Mouse (Mus musculus) erythroblast, embryonic 14.5 days (primary cell): ENCODE measurements around the gene Bcor. TPM values are rescaled to one million over a fixed set of nuclear protein-coding genes. Genes with fewer than 3 reads are reported as not detected.
A peak's percentile ranks its signal among the peaks of the same experiment; 100 is the strongest.

ENCODE experiments used
- H3K27me3 ChIP-seq: 2 replicates; pipeline ENCODE4 v1.6.1; 2012; ENCODE audit warnings: inconsistent platforms; ENCODE audit not compliant: control insufficient read depth
- H3K36me3 ChIP-seq: 2 replicates; pipeline ENCODE4 v1.6.1; 2012; ENCODE audit warnings: mild to moderate bottlenecking, inconsistent platforms; ENCODE audit not compliant: control insufficient read depth
- H3K4me1 ChIP-seq: 2 replicates; pipeline ENCODE4 v1.6.1; 2012; ENCODE audit warnings: inconsistent platforms; ENCODE audit not compliant: control insufficient read depth
- H3K4me3 ChIP-seq: replicated peaks from 2 replicates; pipeline ENCODE3; 2012; ENCODE audit warnings: moderate library complexity, mild to moderate bottlenecking, inconsistent platforms
- H3K9me3 ChIP-seq: 2 replicates; pipeline ENCODE4 v1.6.1; 2012; ENCODE audit warnings: low read length, inconsistent platforms, mixed read lengths; ENCODE audit not compliant: control insufficient read depth
- GATA1 ChIP-seq: IDR thresholded peaks from 2 replicates; pipeline ENCODE4 v1.6.1; 2012; ENCODE audit warnings: low read length, inconsistent platforms, mixed read lengths
- TAL1 ChIP-seq: IDR thresholded peaks from 3 replicates; pipeline ENCODE4 v1.6.1; 2012; ENCODE audit warnings: low read length, inconsistent platforms, mixed read lengths
- polyA plus RNA-seq: library from polyadenylated mRNA; stranded (reverse); fragments of >175 nt; gene quantifications from 2 replicates; pipeline ENCODE4 v1.2.3, GENCODE M21; 2012

The Bcor gene
- polyA plus RNA-seq, 1 experiment = 0.66 TPM

DNA sequence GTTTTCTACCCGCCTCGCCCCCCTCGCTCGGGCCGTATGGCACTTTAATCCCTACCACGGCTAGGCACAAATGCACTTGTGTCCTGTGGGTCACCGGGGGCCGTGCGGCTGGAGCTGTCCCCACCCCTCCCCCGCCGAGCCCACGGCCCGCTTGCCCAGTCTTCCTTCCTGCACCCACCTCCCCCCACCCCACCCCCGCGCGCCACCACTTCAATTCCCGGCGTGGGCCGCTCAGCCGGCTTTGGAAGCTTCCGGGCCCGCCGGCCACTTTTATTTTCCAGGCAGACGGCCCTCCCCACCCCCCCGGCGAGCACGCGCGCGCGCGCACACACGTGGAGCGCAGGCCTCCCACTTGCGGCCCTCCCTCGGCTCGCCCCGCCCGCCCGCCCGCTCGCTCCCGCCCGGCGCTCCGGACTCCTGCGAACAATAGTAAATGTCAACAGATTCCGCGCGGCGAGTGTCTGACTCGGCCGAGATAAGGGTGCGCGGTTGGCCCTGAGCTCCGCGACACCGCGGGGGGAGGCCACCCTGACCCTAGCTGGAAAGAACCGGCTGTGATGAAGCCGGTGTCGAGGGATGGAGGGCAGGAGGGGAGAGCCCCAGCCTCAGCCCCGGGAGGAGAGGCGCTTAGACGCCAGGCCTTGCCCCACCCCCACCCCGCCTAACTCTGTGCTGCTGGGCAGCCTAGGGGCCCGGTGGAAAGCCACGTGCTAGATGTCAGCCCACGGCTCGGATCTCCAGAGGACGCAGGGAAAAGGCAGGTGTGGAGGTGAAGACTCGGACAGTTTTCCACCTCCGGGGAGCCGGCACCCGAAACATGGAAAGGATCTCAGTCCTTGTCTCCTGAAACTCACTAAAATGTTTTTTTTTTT, 153.0 kb downstream of the Bcor start:
- Histone ChIP-seq H3K27me3 (peaks cover 31% of the 10 kb centered on the region), H3K4me1 (peaks cover 60% of the 10 kb centered on the region), H3K4me3 (peak overlapping the region; percentile 71), H3K9me3 (no peaks in the 10 kb centered on the region), H3K36me3 (no peaks in the 10 kb centered on the region)
- TF ChIP-seq GATA1 = no peak
- TF ChIP-seq TAL1 = no peak

DNA sequence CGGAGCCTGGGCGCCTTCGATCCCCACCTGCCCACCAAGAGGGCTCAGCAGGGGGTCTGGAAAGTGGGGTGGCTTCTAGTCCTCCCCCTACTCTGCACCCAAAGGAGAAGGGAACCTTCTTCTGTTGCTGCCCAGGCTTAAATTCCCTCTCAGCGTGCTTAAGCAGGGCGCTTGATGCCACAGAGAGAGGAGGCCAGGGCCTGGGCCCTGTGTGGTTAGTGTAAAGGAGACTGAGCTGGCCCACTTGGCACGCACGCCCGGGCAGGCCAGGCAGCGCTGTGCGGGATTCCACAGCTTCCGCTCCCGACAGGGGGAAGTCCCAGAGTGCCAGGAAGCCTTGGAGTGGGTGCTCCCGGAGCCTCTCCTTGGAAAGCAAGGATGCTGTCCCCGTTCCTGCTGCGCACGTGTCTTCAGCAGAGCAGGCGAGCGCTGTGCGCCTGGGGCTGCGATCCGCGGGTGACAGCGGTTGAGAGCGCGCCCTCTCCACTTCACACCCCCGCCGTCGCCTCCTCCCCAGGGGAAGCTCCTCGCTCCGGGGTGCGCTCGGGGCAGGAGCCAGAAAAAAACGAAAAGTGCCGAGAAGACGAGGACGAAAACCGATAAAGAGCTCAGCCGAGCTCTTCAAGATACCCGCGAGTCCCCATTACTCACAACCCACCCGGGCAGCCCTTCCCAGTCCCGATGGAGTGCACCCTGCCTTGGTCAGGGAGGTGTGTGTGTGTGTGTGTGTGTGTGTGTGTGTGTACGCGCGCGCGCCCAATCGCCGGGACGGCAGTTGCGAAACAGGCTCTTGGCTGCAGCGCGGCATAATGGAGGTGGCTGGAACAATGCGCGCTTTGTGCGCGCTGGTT, 153.9 kb downstream of the Bcor start:
- peaks cover 34% of the 10 kb centered on the region for H3K27me3 ChIP-seq
- peaks cover 69% of the 10 kb centered on the region for H3K4me1 ChIP-seq
- peak overlapping the region; percentile 71 for H3K4me3 ChIP-seq
- H3K36me3 ChIP-seq = no peaks in the 10 kb centered on the region
- no peak for TF ChIP-seq TAL1
- TF ChIP-seq GATA1 = no peak
- H3K9me3 ChIP-seq = no peaks in the 10 kb centered on the region

DNA sequence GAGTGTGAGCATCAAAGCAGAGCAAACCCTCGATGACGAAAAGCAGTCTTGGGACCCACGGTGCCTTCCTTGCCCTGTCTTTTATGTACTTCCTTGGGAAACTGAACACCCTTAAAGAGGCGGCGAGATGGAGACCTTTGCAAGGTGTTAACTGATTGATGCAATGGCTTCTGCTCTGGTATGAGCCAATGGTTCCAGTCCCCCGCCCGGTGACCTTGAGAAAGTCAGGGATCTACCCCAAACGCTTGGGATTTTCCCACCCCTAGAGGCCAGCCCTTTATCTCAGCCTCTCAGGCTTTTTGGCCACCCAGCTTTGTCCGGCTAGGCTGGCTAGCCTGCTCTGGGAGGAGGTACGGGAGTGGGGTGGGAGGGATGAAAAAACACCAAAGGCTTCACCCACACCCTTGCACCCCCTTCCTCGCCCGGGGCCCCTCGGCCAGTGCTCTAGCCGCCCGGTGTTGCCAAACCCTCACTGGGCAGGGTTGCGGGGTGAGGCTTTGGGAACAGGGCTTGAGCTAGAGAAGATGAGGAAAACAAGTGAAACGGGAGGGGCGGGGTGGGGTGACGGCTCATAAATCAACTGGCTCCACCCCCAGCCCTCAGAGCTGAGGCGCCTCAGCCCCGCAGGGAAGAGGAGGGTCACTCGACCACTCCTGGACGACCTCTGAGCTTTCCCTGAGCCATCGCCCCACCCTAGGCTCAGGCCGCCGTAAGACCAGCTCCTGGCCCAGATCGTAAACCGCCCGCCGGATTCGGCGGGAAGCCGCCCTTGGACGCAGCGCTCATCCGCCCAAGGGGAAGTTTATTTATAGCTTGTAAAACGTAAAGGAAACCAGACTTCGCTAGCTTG, 154.7 kb downstream of the Bcor start:
- H3K27me3 ChIP-seq = peaks cover 43% of the 10 kb centered on the region
- H3K4me3 ChIP-seq = peak overlapping the region; percentile 71
- peaks cover 5% of the 10 kb centered on the region for H3K36me3 ChIP-seq
- no peak for TF ChIP-seq TAL1
- TF ChIP-seq GATA1 = no peak
- no peaks in the 10 kb centered on the region for H3K9me3 ChIP-seq
- H3K4me1 ChIP-seq = peaks cover 77% of the 10 kb centered on the region

DNA sequence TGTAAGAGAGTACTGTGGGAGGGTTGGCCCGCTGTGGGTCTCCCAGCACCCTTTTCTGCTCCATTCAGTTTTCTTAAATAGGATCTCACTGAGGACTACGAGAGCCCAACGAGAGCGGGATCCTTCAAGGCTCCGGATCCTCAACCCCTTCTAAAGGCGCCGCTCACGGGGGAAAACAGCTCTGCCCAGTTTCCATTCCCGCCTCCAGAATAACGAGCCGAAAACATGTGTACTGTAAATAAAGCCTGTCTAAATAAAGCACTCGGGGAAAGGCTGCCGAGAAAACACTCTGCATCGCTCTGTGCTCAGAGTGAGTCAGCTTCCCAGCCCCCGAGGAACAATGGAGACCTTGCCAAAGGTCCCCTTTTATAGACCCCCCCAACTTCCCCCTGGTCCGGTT, 155.7 kb downstream of the Bcor start:
- TF ChIP-seq TAL1 (no peak), GATA1 (no peak)
- Histone ChIP-seq H3K9me3 (no peaks in the 10 kb centered on the region), H3K4me1 (peaks cover 87% of the 10 kb centered on the region), H3K4me3 (no peak overlapping the region), H3K27me3 (peaks cover 48% of the 10 kb centered on the region), H3K36me3 (peaks cover 5% of the 10 kb centered on the region)

DNA sequence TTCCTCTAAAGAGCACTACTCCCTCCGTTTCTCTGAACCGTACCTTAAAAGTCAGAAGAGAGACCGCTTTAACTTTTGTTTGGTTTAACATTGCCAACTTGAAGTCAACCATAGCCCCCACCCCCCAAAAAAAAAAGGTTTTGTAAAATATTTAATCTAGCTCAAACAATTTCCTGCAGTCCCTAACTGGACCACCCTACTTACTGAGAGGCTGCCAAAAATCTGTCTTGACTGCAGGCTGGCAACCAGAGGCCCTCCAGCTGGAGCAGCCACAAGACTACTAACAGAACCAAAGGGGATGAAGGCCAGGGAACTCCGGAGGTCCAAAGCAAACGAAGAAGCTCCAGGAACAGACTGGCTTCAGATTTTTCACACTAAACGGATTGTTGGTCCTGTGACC, 156.2 kb downstream of the Bcor start:
- Histone ChIP-seq H3K4me1 (peaks cover 91% of the 10 kb centered on the region), H3K9me3 (no peaks in the 10 kb centered on the region), H3K36me3 (peaks cover 5% of the 10 kb centered on the region), H3K4me3 (peak overlapping the region; percentile 67), H3K27me3 (peaks cover 52% of the 10 kb centered on the region)
- TF ChIP-seq GATA1 (no peak), TAL1 (no peak; the same call in 2 of the 3 replicates)

DNA sequence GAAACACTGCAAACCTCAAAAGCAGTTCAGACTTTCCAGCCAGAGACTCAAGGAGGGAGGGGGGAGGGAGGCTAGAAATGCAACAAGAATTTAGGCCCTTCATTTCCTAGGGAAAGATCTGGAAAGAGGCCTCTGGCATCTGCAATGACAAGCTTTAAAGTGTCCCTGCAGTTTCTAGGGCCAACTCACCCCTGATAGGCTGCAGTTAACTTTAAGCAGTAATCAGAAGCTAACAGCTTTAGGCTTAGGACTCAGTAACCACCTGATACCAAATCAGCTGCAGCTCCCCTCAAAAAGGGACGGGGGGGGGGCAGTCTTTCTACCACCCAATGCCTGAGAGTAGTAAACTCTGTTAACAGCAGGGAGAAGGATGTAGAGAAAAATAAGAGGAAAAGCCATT, 156.6 kb downstream of the Bcor start:
- peak overlapping the region; percentile 67 for H3K4me3 ChIP-seq
- H3K36me3 ChIP-seq = peaks cover 5% of the 10 kb centered on the region
- TF ChIP-seq GATA1 (peak; percentile 64), TAL1 (peak; percentile 75)
- peaks cover 54% of the 10 kb centered on the region for H3K27me3 ChIP-seq
- no peaks in the 10 kb centered on the region for H3K9me3 ChIP-seq
- H3K4me1 ChIP-seq = peaks cover 94% of the 10 kb centered on the region

DNA sequence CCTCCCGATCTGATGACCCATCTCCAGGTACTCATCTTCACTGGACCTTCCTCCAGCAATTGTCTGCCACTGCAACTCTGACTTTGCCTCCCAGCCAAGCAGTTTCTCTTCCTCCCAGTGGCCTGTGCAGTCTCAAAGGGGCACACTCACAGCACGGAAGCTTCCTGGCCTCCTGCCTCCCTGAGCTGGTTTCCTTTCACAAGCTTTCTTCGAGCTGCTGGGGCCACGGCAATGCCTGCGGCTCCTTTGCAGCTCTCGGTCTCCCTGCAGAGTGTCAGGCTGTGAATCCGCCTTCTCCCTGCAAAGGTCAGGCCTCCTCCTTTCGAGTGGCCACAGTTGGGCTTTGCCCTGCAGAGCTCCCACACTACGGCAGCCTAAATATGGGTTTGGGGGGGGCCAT, 157.0 kb downstream of the Bcor start:
- H3K4me1 ChIP-seq = peaks cover 94% of the 10 kb centered on the region
- TF ChIP-seq GATA1 (no peak), TAL1 (no peak)
- no peaks in the 10 kb centered on the region for H3K9me3 ChIP-seq
- peaks cover 5% of the 10 kb centered on the region for H3K36me3 ChIP-seq
- H3K27me3 ChIP-seq = peaks cover 54% of the 10 kb centered on the region
- H3K4me3 ChIP-seq = peak overlapping the region; percentile 67

DNA sequence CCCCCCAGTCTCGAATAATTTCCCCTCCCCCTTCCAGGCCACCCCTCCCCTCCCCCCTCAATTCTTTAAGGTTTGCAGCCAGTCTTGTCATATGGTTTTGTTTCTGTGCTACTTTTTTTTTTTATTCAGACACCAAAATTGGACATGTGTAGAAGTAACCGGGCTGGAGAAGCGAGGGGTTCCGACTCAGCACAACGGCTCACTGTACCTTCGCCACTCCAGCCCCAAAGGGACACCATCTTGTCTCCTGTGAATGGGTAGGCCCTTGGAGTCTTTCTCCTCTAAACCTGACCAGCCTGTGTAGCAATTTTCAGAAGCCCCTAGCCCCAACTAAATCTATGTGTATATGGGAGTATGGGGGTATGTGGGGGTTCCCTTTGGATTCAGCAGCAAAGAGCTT, 157.6 kb downstream of the Bcor start:
- no peaks in the 10 kb centered on the region for H3K9me3 ChIP-seq
- peak overlapping the region; percentile 67 for H3K4me3 ChIP-seq
- H3K27me3 ChIP-seq = peaks cover 52% of the 10 kb centered on the region
- peaks cover 5% of the 10 kb centered on the region for H3K36me3 ChIP-seq
- TF ChIP-seq TAL1 = no peak
- TF ChIP-seq GATA1 = no peak
- H3K4me1 ChIP-seq = peaks cover 94% of the 10 kb centered on the region

DNA sequence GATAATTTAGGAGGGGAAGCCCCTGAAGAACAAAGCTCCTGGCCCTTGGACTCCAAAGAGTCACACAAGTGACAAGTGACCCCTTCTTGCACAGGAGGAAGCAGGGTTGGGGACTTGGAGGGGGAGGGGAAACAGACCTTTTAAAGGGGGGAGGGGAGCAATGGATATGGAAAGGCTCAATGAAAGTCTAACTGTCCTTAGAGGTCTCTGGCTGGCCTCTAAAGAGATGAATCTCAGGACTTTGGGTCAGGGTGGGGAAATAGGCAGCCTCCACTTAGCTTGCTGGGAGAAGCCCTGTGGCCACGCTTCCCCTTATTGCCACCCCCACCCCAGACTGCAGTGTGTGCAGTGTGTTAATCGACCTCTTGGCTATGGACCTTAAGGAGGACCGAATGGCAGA, 158.2 kb downstream of the Bcor start:
- Histone ChIP-seq H3K36me3 (peaks cover 5% of the 10 kb centered on the region), H3K4me1 (peaks cover 96% of the 10 kb centered on the region), H3K4me3 (peak overlapping the region; percentile 67), H3K9me3 (no peaks in the 10 kb centered on the region), H3K27me3 (peaks cover 49% of the 10 kb centered on the region)
- TF ChIP-seq GATA1 (no peak), TAL1 (no peak)
